Mouse (Mus musculus) thymus, adult 2 months (tissue): ENCODE measurements at regions not wholly inside any gene's neighbourhood (a gene's known extent, or its start where the extent isn't known, plus 50 kb on each side); places are given as distances from the start of the nearest gene placed in this dataset.

ENCODE experiments used
- CTCF ChIP-seq: fragments of 200-500 bp; IDR thresholded peaks from 2 replicates; pipeline ENCODE4 v1.5.1; 2012; ENCODE audit warnings: mild to moderate bottlenecking, control low read depth, low read length, moderate library complexity, borderline replicate concordance; ENCODE audit not compliant: control insufficient read depth, poor library complexity, insufficient read depth; ENCODE audit errors: extremely low read depth
- POLR2A ChIP-seq: fragments of 200-500 bp; IDR thresholded peaks from 2 replicates; pipeline ENCODE4 v1.6.1; 2012; ENCODE audit warnings: mild to moderate bottlenecking, low read length, control low read depth, moderate library complexity; ENCODE audit not compliant: control insufficient read depth, poor library complexity, insufficient read depth; ENCODE audit errors: extremely low read depth

- TF ChIP-seq CTCF (no peak), POLR2A (no peak)
Observed at GRCm38 (mm10) chr1:193545406-193546043, 175.4 kb upstream of the Camk1g start.
